ENCODE assay signal across 11 mouse cellular contexts in the genomic region with DNA sequence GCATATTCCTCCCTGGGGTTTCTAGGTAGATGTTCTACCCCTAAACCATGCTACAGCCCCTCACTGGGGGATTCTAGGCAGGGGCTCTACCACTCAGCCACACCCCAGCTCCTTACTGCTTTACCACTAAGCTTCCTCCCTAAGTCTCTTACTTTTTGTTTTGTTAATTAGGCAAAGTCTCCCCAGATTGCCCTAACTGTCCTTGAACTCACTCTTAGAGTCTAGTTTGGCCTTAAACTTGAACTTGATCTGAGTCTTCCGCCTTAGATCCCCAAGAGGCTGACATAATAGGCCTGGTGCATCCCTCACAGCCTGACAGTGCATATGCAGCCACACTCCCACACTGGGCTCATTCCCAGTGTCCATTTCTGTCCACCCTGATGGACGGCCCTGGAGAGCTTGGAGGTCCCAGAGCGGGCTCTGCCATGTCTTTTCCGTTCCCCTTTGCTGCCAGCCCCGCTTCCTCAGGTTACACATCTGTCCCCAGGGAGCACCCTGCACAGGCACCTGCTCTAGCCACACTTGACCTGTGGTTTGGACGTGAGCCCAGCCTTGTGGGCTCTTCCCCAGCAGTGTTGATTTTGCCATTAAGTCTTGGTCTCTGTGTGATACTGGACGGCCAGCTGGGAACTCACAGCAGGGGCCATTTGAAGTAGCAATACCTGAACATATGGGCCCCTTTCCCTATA. TPM values are rescaled to one million over a fixed set of nuclear protein-coding genes. Genes with fewer than 3 reads are reported as not detected.
DNase-seq lines count a peak whose midpoint lies in the region; ATAC-seq and TF ChIP-seq lines count a peak whose summit lies in the region.
"Had no signal": no experiment of that assay in that cellular context is flagged by ENCODE, and none has a peak within 500 bp of the region (broad histone marks: within the 10 kb centered on the region; RNA-seq: fewer than 3 reads in every experiment).

No protein-coding gene starts in this region.

- ATAC-seq in kidney, embryonic 16.5 days (ENCODE audit: low FRiP score, low TSS enrichment): 0 out of 2 replicates have a peak, but pooled peaks have one; percentile 44
- peak; percentile 90 for ATAC-seq in lung, postnatal 0 days
- peak; percentile 86 for ATAC-seq in stomach, embryonic 15.5 days (ENCODE audit: insufficient read depth, low FRiP score, low read depth)
- ATAC-seq in inflammation-experienced regulatory T-cells, adult 6 months: no peak
- no peak for ATAC-seq in forebrain, embryonic 16.5 days
- no peak for ATAC-seq in hindbrain, embryonic 14.5 days (ENCODE audit: low FRiP score)

- H3K4me3 ChIP-seq in kidney, embryonic 16.5 days (ENCODE audit: low read length): no peak overlapping the region
- H3K4me3 ChIP-seq in lung, postnatal 0 days (ENCODE audit: low read depth, low read length): no peak overlapping the region
- H3K4me3 ChIP-seq in stomach, embryonic 15.5 days (replicated peaks): no peak overlapping the region
- no peak overlapping the region for H3K4me3 ChIP-seq in forebrain, embryonic 16.5 days (replicated peaks; ENCODE audit: low read length)
- H3K4me3 ChIP-seq in hindbrain, embryonic 14.5 days (replicated peaks; ENCODE audit: low read length): no peak overlapping the region
- H3K4me3 ChIP-seq: embryonic facial prominence, embryonic 15.5 days had no signal

- no peaks in the 10 kb centered on the region for H3K9me3 ChIP-seq in kidney, embryonic 16.5 days (ENCODE audit: low read length)
- no peaks in the 10 kb centered on the region for H3K9me3 ChIP-seq in lung, postnatal 0 days (ENCODE audit: low read length)
- no peaks in the 10 kb centered on the region for H3K9me3 ChIP-seq in stomach, embryonic 15.5 days
- no peaks in the 10 kb centered on the region for H3K9me3 ChIP-seq in forebrain, embryonic 16.5 days (ENCODE audit: control insufficient read depth, low read length)
- no peaks in the 10 kb centered on the region for H3K9me3 ChIP-seq in hindbrain, embryonic 14.5 days (ENCODE audit: control insufficient read depth, low read length)
- H3K9me3 ChIP-seq: embryonic facial prominence, embryonic 15.5 days had no signal

- TF ChIP-seq EP300 in lung, postnatal 0 days (IDR thresholded peaks at IDR 0.05): no peak

- no peak overlapping the region for H3K27ac ChIP-seq in kidney, embryonic 16.5 days (ENCODE audit: low read length)
- H3K27ac ChIP-seq in lung, postnatal 0 days (ENCODE audit: low read length): no peak overlapping the region
- peak overlapping the region; percentile 61 for H3K27ac ChIP-seq in stomach, embryonic 15.5 days
- no peak overlapping the region for H3K27ac ChIP-seq in forebrain, embryonic 16.5 days (ENCODE audit: low read length)
- no peak overlapping the region for H3K27ac ChIP-seq in hindbrain, embryonic 14.5 days
- H3K27ac ChIP-seq: embryonic facial prominence, embryonic 15.5 days; macrophage had no signal

- H3K36me3 ChIP-seq in kidney, embryonic 16.5 days (ENCODE audit: insufficient read depth, low read length): peaks cover 2% of the 10 kb centered on the region; the same call in 1 of the 2 replicates
- H3K36me3 ChIP-seq in lung, postnatal 0 days (ENCODE audit: insufficient read depth, low read length): no peaks in the 10 kb centered on the region
- H3K36me3 ChIP-seq in stomach, embryonic 15.5 days: peaks cover 8% of the 10 kb centered on the region; the same call in 1 of the 2 replicates
- peaks cover 7% of the 10 kb centered on the region; the same call in 1 of the 2 replicates for H3K36me3 ChIP-seq in forebrain, embryonic 16.5 days (ENCODE audit: control insufficient read depth, insufficient read depth)
- H3K36me3 ChIP-seq in hindbrain, embryonic 14.5 days (replicated peaks; ENCODE audit: control insufficient read depth, insufficient read depth): peaks cover 44% of the 10 kb centered on the region

- H3K4me2 ChIP-seq in kidney, embryonic 16.5 days (replicated peaks; ENCODE audit: low read depth, low read length): no peak overlapping the region
- no peak overlapping the region for H3K4me2 ChIP-seq in lung, postnatal 0 days (replicated peaks; ENCODE audit: low read depth, low read length)
- H3K4me2 ChIP-seq in stomach, embryonic 15.5 days: no peak overlapping the region
- no peak overlapping the region for H3K4me2 ChIP-seq in forebrain, embryonic 16.5 days (ENCODE audit: low read length)
- H3K4me2 ChIP-seq in hindbrain, embryonic 14.5 days (replicated peaks): no peak overlapping the region
- H3K4me2 ChIP-seq: embryonic facial prominence, embryonic 15.5 days had no signal

- no peaks in the 10 kb centered on the region for H3K4me1 ChIP-seq in kidney, embryonic 16.5 days (ENCODE audit: insufficient read depth, low read length)
- H3K4me1 ChIP-seq in lung, postnatal 0 days (ENCODE audit: insufficient read depth, low read depth, low read length): no peaks in the 10 kb centered on the region
- H3K4me1 ChIP-seq in stomach, embryonic 15.5 days: peaks cover 4% of the 10 kb centered on the region; the same call in 1 of the 2 replicates
- no peaks in the 10 kb centered on the region for H3K4me1 ChIP-seq in forebrain, embryonic 16.5 days (replicated peaks; ENCODE audit: control insufficient read depth, insufficient read depth, low read length)
- no peaks in the 10 kb centered on the region for H3K4me1 ChIP-seq in hindbrain, embryonic 14.5 days (replicated peaks; ENCODE audit: control insufficient read depth, insufficient read depth, low read length)
- H3K4me1 ChIP-seq: embryonic facial prominence, embryonic 15.5 days had no signal

- no peaks in the 10 kb centered on the region for H3K27me3 ChIP-seq in kidney, embryonic 16.5 days (ENCODE audit: insufficient read depth, low read length)
- H3K27me3 ChIP-seq in lung, postnatal 0 days (replicated peaks; ENCODE audit: insufficient read depth, low read length): no peaks in the 10 kb centered on the region
- H3K27me3 ChIP-seq in stomach, embryonic 15.5 days (replicated peaks): no peaks in the 10 kb centered on the region
- no peaks in the 10 kb centered on the region for H3K27me3 ChIP-seq in forebrain, embryonic 16.5 days (replicated peaks; ENCODE audit: control insufficient read depth, insufficient read depth, low read length)
- no peaks in the 10 kb centered on the region for H3K27me3 ChIP-seq in hindbrain, embryonic 14.5 days (ENCODE audit: control insufficient read depth, insufficient read depth, low read length)
- H3K27me3 ChIP-seq: embryonic facial prominence, embryonic 15.5 days had no signal

- no peak for TF ChIP-seq CTCF in lung, postnatal 0 days (IDR thresholded peaks at IDR 0.05)

- WGBS in kidney, embryonic 16.5 days: 36% methylated on average over 7 of the region's 7 CpGs
- WGBS in lung, postnatal 0 days: 45% methylated on average over 7 of the region's 7 CpGs
- 59% methylated on average over 7 of the region's 7 CpGs for WGBS in stomach, embryonic 15.5 days
- 83% methylated on average over 7 of the region's 7 CpGs for WGBS in forebrain, embryonic 16.5 days
- WGBS in hindbrain, embryonic 14.5 days: 77% methylated on average over 7 of the region's 7 CpGs

- DNase-seq in kidney, adult 9 months: no peak
- peak; percentile 40 for DNase-seq in ZHBTc4 (ENCODE audit: low read depth, low spot score)
- peak; percentile 79 for DNase-seq in lung, postnatal 0 days (ENCODE audit: low spot score)
- DNase-seq in hindbrain, embryonic 14.5 days (ENCODE audit: low spot score): no peak
- DNase-seq: heart, adult 18-20 months had no signal

- H3K9ac ChIP-seq in kidney, embryonic 16.5 days (replicated peaks; ENCODE audit: low read length): no peak overlapping the region
- H3K9ac ChIP-seq in lung, postnatal 0 days (replicated peaks; ENCODE audit: low read depth): no peak overlapping the region
- H3K9ac ChIP-seq in stomach, embryonic 15.5 days: no peak overlapping the region
- no peak overlapping the region for H3K9ac ChIP-seq in forebrain, embryonic 16.5 days (replicated peaks; ENCODE audit: low read depth, low read length)
- H3K9ac ChIP-seq in hindbrain, embryonic 14.5 days: no peak overlapping the region
- H3K9ac ChIP-seq: embryonic facial prominence, embryonic 15.5 days had no signal

RNA-seq across cellular contexts. Expression of a gene that starts 6.3 kb away (rescaled TPM):
- polyA plus RNA-seq in kidney, embryonic 16.5 days (2015; fragmentation: Nextera tagmentation; extraction: Ambion mirVana): 0.55 and 0.74 TPM in 2 replicates
- polyA plus RNA-seq in lung, postnatal 0 days (2015; fragmentation: Nextera tagmentation; extraction: Ambion mirVana): 0.20 TPM in 1 of 2 replicates, not detected in the other
- polyA plus RNA-seq in stomach, embryonic 15.5 days (2015; fragmentation: Nextera tagmentation; extraction: Ambion mirVana): 21.8 and 34.2 TPM in 2 replicates
- under 1 TPM in 2 of 3 experiments, not detected in 1; 0.21 to 0.26 TPM for polyA plus RNA-seq in inflammation-experienced regulatory T-cells, adult 6 months (2017; shearing (Covaris generic))
- 0.05 and 0.09 TPM in 2 replicates for polyA plus RNA-seq in forebrain, embryonic 16.5 days (2015; fragmentation: Nextera tagmentation; extraction: Ambion mirVana)
- 0.11 and 0.12 TPM in 2 replicates for polyA plus RNA-seq in hindbrain, embryonic 14.5 days (2014; fragmentation: Nextera tagmentation; extraction: Ambion mirVana)
- polyA plus RNA-seq: macrophage had no signal

RNA-seq across cellular contexts. Expression of a gene that starts 39.6 kb away (rescaled TPM):
- polyA plus RNA-seq in kidney, embryonic 16.5 days (2015; fragmentation: Nextera tagmentation; extraction: Ambion mirVana): 24.3 and 26.0 TPM in 2 replicates
- polyA plus RNA-seq in lung, postnatal 0 days (2015; fragmentation: Nextera tagmentation; extraction: Ambion mirVana): 34.1 and 35.0 TPM in 2 replicates
- polyA plus RNA-seq in stomach, embryonic 15.5 days (2015; fragmentation: Nextera tagmentation; extraction: Ambion mirVana): 21.2 and 21.7 TPM in 2 replicates
- polyA plus RNA-seq in inflammation-experienced regulatory T-cells, adult 6 months (2017; shearing (Covaris generic)): 10 to 100 TPM; 74.3 to 93.5 (median 81.1) TPM
- 45.6 and 57.4 TPM in 2 replicates for polyA plus RNA-seq in forebrain, embryonic 16.5 days (2015; fragmentation: Nextera tagmentation; extraction: Ambion mirVana)
- 32.3 and 34.7 TPM in 2 replicates for polyA plus RNA-seq in hindbrain, embryonic 14.5 days (2014; fragmentation: Nextera tagmentation; extraction: Ambion mirVana)

Comparison
In these comparisons a context has a peak if more than half of its experiments do, and no peak if none do; other contexts are left out.
1. ATAC-seq: peak in kidney, embryonic 16.5 days (single experiment), lung, postnatal 0 days (single experiment) and stomach, embryonic 15.5 days (single experiment); none in inflammation-experienced regulatory T-cells, adult 6 months (single experiment), forebrain, embryonic 16.5 days (single experiment) and hindbrain, embryonic 14.5 days (single experiment).
2. DNase-seq: peak in ZHBTc4 (single experiment) and lung, postnatal 0 days (single experiment); none in kidney, adult 9 months (single experiment) and hindbrain, embryonic 14.5 days (single experiment).
3. RNA of a gene that starts 6.3 kb away (polyA plus RNA-seq): 21.8 to 34.2 TPM in stomach, embryonic 15.5 days; 0.55 to 0.74 TPM in kidney, embryonic 16.5 days, 0.21 to 0.26 TPM in inflammation-experienced regulatory T-cells, adult 6 months, 0.20 TPM in lung, postnatal 0 days, 0.11 to 0.12 TPM in hindbrain, embryonic 14.5 days and 0.05 to 0.09 TPM in forebrain, embryonic 16.5 days; every median in the first group is over 10 times any median in the second.